Mouse (Mus musculus) erythroblast, embryonic 14.5 days (primary cell): ENCODE measurements around the gene Golga3. TPM values are rescaled to one million over a fixed set of nuclear protein-coding genes. Genes with fewer than 3 reads are reported as not detected.
A peak's percentile ranks its signal among the peaks of the same experiment; 100 is the strongest.

Experiments used
- H3K27me3 ChIP-seq: 2 replicates; pipeline ENCODE4 v1.6.1; 2012; ENCODE audit warnings: inconsistent platforms; ENCODE audit not compliant: control insufficient read depth
- H3K36me3 ChIP-seq: 2 replicates; pipeline ENCODE4 v1.6.1; 2012; ENCODE audit warnings: mild to moderate bottlenecking, inconsistent platforms; ENCODE audit not compliant: control insufficient read depth
- H3K4me1 ChIP-seq: 2 replicates; pipeline ENCODE4 v1.6.1; 2012; ENCODE audit warnings: inconsistent platforms; ENCODE audit not compliant: control insufficient read depth
- H3K4me3 ChIP-seq: replicated peaks from 2 replicates; pipeline ENCODE3; 2012; ENCODE audit warnings: moderate library complexity, mild to moderate bottlenecking, inconsistent platforms
- H3K9me3 ChIP-seq: 2 replicates; pipeline ENCODE4 v1.6.1; 2012; ENCODE audit warnings: low read length, inconsistent platforms, mixed read lengths; ENCODE audit not compliant: control insufficient read depth
- GATA1 ChIP-seq: IDR thresholded peaks from 2 replicates; pipeline ENCODE4 v1.6.1; 2012; ENCODE audit warnings: low read length, inconsistent platforms, mixed read lengths
- TAL1 ChIP-seq: IDR thresholded peaks from 3 replicates; pipeline ENCODE4 v1.6.1; 2012; ENCODE audit warnings: low read length, inconsistent platforms, mixed read lengths
- polyA plus RNA-seq: library from polyadenylated mRNA; stranded (reverse); fragments of >175 nt; gene quantifications from 2 replicates; pipeline ENCODE4 v1.2.3, GENCODE M21; 2012

Golga3 gene
- polyA plus RNA-seq, 1 experiment: 0.05 TPM

- TF ChIP-seq TAL1 (no peak), GATA1 (no peak)
- no peak overlapping the region for H3K4me3 ChIP-seq
- H3K27me3 ChIP-seq: no peaks in the 10 kb centered on the region
- peaks cover 54% of the 10 kb centered on the region for H3K4me1 ChIP-seq
- H3K36me3 ChIP-seq: peaks cover 32% of the 10 kb centered on the region
- H3K9me3 ChIP-seq: no peaks in the 10 kb centered on the region
These were observed 93.7 kb downstream of the Golga3 start for GRCm38 (mm10) chr5:110270242-110270641.

GRCm38 (mm10) chr5:110274147-110274546, 97.6 kb downstream of the Golga3 start:
- no peaks in the 10 kb centered on the region for H3K27me3 ChIP-seq
- no peaks in the 10 kb centered on the region for H3K9me3 ChIP-seq
- H3K4me1 ChIP-seq: peaks cover 51% of the 10 kb centered on the region
- TF ChIP-seq TAL1 (peak; percentile 37; the same call in 1 of the 3 replicates), GATA1 (no peak)
- H3K4me3 ChIP-seq: no peak overlapping the region
- peaks cover 33% of the 10 kb centered on the region for H3K36me3 ChIP-seq

- TF ChIP-seq TAL1: no peak
- no peak for TF ChIP-seq GATA1
- Histone ChIP-seq H3K4me3 (no peak overlapping the region), H3K4me1 (peaks cover 48% of the 10 kb centered on the region), H3K27me3 (no peaks in the 10 kb centered on the region), H3K36me3 (peaks cover 33% of the 10 kb centered on the region), H3K9me3 (no peaks in the 10 kb centered on the region)
These were observed 98.3 kb downstream of the Golga3 start for GRCm38 (mm10) chr5:110274846-110275245.

Other genes starting within 250 kb of the Golga3 start
- 0.07 TPM in 1 of 2 replicates, not detected in the other for gene Zfp932, start 180.2 kb upstream of the Golga3 start, polyA plus RNA-seq
- gene Gm17655, start 104.2 kb upstream of the Golga3 start, polyA plus RNA-seq: not detected in 2 replicates
- gene Gm35315, start 82.3 kb upstream of the Golga3 start, polyA plus RNA-seq: 0.02 TPM in 1 of 2 replicates, not detected in the other
- 0.03 TPM in 1 of 2 replicates, not detected in the other for gene Plcxd1, start 76.7 kb upstream of the Golga3 start, polyA plus RNA-seq
- 2.2 and 2.8 TPM in 2 replicates for gene Gtpbp6, start 68.5 kb upstream of the Golga3 start, polyA plus RNA-seq
- 0.01 and 0.02 TPM in 2 replicates for gene Zfp605, start 66.6 kb upstream of the Golga3 start, polyA plus RNA-seq
- gene Chfr, start 40.9 kb upstream of the Golga3 start, polyA plus RNA-seq: 2.5 and 4.0 TPM in 2 replicates
- gene Ankle2, start 54.3 kb downstream of the Golga3 start, polyA plus RNA-seq: 0.27 TPM in 2 replicates
- gene Pgam5, start 93.2 kb downstream of the Golga3 start, polyA plus RNA-seq: 0.82 and 1.2 TPM in 2 replicates
- gene Pxmp2, start 109.5 kb downstream of the Golga3 start, polyA plus RNA-seq: 2.8 and 4.4 TPM in 2 replicates
- gene Pole, start 109.6 kb downstream of the Golga3 start, polyA plus RNA-seq: 1.5 and 1.7 TPM in 2 replicates
- not detected in 2 replicates for gene P2rx2, start 166.5 kb downstream of the Golga3 start, polyA plus RNA-seq
- not detected in 2 replicates for gene Lrcol1, start 168.0 kb downstream of the Golga3 start, polyA plus RNA-seq